Mouse (Mus musculus): ENCODE results near the gene Mylk2.
A peak's percentile ranks its signal among the peaks of the same experiment; 100 is the strongest.

Gene Mylk2

DNA sequence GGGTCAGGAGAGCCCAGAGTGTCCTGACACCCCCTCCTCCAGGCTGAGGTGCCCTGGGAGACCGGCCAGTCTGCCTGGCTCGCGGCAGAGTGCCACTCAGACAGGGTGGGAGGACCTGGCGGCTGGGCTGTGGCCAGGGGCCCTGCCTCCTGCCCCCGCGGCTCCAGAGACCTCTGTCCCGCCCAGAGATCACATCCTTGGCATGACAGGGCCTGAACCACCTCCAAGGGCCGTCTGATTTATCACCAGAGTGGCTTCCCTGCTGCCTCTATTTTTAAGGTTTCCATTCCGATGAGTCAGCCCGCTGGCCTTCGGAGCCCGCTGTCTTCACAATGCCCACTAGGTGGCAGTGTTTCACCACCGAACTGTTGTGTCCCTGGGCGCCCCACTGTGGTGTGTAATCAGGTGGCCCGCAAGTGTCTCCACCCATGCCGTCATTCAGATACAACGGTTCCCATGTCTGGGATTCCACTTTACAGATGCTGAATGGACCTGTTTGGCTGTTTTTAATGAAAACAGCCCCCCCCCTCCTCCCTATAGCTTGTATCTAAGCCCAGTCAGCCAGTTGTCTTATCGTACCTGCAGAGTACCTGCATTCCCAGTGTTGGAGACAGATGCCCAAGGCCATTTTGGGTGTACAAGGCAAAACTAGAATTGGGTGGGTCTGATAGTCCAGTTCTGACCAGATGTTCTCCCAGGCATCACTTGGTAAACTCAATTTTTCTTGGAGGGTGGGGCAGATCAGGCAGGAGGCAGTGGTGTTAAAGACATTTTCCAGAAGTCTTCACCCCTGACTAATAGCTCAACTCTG, 3.4 kb downstream of the Mylk2 start:
- DNase-seq (ENCODE audit: low read depth, low spot score): peak; percentile 99

DNA sequence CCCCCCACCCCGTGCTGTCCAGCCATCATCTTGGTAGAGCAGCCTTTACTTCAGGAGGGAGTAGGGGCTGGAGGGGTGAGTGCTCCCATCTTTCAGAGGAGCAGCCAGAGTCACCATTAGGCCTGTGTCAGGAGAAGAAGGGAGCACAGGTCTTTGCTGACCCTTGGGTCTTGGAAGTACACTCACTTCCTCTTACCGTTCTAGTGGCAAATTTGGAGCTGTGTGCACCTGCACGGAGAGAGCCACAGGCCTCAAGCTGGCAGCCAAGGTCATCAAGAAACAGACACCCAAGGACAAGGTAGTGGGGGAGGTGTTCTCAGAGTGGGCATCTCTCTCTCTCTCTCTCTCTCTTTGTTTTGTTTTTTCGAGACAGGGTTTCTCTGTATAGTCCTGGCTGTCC, 4.3 kb downstream of the Mylk2 start:
- DNase-seq (ENCODE audit: low read depth, low spot score): no peak

DNA sequence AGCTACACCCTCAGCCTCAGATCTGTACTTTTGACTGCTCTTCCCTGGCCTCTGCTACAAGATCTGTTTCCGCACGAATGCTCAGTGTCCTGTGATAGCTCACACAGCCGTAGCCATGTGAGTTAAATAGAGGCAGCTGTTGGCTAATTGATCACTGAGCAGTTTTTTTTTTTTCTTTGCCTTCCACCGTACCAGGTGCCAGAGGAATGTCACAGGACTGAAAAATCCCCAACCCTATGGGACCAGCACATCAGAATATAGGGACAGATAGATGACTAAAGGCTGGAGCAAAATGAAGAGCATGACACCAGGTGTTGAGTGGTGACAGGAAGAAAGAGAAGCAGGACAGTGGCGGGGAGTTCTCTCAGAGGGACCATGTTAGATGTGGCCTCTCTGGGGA, 5.0 kb downstream of the Mylk2 start:
- no peak for DNase-seq (ENCODE audit: low read depth, low spot score)

DNA sequence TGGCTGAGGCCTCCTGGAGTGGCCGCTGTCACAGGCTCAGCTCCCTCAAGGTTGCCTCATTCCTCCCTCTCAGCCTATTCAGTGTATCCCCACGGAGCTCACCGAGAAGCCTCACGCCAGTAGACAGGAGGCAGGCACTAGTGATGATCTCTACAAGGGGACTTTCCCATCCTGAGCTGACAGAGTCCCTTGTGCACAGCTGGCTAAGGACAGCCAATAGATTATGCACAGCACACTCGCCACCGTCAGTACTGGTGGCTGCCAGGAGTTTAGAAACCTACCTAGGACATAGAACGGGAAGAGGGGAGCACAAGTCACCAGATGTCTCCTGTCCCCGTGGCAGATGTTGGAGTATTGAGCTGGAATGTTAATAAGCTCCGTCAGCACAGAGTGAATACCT, 6.5 kb downstream of the Mylk2 start:
- no peak for DNase-seq (ENCODE audit: low read depth, low spot score)

DNA sequence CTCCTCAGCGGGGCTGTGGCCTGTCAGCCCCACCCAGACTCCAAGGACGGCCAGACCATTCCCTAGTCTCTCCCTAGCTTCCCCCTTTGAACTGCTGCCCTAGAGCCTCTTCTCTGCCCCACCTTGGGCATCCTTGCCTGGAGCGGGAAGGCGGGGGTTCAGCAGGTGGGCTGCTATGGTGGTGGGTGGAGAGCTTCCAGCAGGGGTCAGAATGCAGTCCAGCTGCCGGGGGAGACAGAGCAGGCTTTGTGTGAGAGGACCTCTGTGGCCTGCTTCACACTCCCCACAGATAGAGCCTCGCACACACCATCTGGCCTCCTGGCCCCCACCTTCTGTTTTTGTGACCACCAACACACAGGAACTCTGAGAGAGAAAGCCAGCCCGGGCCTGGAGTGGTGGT, 11.2 kb downstream of the Mylk2 start:
- DNase-seq (ENCODE audit: low read depth, low spot score): no peak

DNA sequence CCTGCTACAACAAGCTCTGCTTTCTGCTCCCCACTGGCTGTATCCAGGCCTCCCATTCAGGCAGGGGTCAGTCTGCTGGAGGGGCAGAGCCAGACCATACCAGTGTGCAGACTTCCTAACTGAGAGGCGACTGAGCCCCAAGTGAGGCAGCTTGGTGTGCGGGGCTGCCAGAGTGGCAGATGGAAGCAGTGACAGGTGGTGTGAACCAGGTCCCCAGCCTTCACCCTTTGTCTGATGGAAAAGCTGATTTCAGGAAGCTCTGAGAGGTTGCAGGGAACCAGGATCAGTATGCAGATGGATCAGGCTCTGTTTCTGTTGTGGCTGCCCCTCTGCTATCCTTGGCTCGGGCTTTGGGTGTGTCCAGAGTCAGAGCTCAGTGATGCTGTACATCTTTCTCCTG, 12.5 kb downstream of the Mylk2 start:
- no peak for DNase-seq (ENCODE audit: low read depth, low spot score)

DNA sequence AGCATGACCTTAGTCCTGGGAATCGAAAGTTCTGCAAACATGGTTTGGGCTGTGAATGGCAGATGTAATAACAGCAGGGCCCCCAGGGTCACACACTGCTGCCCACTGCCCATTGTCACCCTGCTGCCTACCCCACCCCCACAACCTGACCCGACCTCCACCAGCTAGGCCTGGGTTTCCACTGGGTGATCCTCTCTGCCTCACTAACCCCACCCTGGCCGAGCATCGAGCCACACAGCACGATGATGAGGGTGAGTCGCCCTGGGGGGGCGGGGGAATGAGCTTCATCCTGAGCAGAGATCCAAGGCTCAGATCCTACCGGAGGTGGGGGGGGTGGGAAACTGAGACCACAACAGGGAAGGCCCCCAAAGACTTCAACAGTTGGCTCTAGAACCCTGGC, 13.0 kb downstream of the Mylk2 start:
- no peak for DNase-seq (ENCODE audit: low read depth, low spot score)

DNA sequence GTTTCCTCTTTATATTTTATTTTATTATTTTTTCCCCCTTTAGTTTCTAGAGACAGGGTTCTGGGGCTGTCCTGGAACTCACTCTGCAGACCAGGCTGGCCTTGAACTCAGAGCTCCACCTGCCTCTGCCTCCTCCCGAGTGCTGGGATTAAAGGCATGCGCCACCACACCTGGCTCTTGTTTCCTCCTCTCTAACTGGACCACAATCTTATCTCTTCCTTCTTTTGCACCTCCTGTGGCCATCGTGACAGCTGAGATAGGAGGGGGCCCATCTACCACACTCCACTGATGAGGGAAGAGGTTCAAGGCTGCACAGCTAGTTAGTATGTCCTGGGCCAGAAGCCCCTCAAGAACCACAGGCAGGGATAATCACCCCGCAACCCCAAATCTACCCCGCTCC, 13.4 kb downstream of the Mylk2 start:
- DNase-seq (ENCODE audit: low read depth, low spot score): no peak

DNA sequence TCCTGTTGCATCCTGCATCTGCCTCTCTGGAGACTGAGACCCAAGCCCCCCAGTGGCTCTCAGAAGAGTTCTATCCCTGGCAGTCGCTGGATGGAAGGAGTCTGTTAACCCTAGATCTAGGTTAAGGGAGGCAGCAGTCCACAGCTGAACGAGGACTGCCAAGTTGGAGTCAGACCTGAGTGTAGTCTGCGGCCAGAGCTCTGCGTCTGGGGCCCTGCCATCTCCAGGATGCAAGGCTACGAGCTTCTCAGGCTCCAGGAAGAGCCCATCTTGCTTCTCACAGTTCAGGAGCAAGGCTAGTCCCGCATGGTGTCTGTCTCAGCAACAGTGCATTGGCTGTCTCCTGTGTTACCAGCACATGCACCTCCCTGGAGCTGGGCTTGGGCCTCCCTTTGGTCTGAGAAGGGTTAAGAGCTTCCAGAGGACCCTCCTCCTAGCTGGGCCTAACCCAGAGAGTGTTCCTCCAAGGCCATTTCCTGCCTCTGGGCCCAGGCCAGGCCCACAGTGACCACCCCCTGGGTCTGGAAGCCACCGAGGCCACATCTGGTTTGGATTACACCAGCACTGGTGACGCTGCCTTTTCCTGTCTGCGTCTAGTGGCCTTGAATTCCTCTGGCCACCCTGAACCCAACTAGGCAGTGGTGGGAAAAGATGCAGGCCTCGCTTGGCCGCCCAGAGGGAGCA, 14.2 kb downstream of the Mylk2 start:
- peak; percentile 96 for DNase-seq (ENCODE audit: low read depth, low spot score)

DNA sequence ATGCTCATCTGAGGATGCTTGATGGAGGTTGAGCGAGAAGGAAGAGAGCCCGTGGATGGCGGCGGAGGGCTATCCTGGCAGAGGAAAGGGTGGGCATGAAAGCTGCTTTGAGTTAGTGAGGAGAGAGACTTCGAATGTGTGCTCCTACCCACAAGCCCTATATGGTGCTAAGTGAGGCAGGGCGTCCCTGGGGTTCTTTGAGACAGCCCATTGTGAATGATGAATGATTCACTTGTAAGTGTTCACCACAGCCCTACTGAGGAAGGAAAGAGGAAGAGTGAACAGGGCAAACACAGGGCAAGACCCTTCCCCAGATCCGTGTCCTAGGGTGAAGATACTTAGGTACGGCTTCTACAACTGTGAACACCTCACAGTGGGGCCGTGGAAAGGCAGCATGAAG, 15.7 kb downstream of the Mylk2 start:
- peak; percentile 79 for DNase-seq (ENCODE audit: low read depth, low spot score)

DNA sequence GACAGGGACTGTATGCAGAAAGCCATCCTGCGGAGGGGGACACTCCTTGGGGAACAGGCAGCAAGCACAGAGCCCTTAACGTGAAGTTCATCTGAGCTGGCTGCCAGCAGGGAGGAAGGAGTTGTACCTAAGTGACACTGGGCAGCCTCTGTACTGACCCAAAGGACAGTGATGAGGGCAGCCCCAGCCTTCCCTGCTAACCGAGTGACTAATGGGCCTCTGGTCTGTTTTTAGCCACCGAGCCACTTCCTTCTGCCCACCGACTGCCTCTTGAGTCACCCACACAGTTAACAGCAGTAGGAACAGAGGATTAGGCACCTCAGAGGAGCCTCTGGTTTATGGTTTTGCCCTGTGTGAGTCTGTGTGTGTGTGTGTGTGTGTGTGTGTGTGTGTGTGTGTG, 16.2 kb downstream of the Mylk2 start:
- peak; percentile 91 for DNase-seq (ENCODE audit: low read depth, low spot score)

DNA sequence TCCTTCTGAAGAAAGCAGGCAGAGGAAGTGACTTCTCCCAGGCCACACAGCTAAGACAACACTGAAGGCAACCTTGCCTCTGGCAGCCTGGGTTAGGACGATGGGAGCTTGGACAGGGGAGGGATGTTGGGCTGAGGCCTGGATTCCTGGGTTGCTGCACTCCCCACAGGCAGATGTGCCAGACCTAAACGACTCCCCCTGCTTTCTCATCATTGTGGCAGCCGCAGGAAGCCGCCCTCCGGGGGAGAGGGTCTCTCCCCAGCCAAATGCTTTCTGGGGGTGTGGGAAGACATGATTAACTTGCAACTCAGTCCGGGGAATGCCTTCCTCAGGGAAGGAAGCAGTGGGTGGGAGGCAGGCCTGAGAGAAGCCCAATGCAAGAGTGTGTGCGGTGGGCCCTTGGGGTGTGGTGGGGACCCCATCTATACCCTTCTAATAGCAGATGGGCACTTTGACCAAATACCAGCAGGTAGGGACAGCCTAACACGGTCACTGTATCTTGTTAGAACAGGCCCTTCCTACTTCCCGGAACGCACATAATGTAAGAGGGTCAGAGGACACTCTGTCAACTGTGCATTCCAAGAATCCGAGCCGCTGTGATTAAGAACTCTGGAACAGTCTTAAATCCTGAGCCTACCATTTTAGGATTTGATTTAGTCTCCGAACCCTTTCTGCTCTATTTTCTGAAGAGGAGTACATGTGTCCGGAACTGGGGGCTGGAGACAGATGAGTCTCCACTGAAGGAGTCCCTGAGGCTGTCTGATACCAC, 17.3 kb downstream of the Mylk2 start:
- DNase-seq (ENCODE audit: low read depth, low spot score): peak; percentile 76

DNA sequence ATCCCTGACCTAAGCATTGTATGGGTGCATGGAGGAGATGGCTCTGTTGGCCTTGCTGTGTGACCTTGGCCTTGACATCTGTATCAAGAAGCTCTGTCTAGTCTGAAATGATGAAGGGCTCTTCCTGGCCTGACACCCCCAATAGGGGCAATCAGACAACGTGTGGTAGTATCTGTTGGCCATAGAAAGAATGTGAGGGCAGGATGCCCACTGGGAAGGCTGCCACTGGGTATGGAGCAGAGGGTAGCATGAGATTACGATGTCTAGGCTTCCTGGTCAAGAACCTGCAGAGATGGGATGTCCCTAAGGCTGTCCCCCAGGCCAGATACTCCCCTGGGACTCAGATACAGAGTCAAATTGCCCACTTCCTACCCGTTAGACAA, 17.8 kb downstream of the Mylk2 start:
- DNase-seq (ENCODE audit: low read depth, low spot score): peak; percentile 60

DNA sequence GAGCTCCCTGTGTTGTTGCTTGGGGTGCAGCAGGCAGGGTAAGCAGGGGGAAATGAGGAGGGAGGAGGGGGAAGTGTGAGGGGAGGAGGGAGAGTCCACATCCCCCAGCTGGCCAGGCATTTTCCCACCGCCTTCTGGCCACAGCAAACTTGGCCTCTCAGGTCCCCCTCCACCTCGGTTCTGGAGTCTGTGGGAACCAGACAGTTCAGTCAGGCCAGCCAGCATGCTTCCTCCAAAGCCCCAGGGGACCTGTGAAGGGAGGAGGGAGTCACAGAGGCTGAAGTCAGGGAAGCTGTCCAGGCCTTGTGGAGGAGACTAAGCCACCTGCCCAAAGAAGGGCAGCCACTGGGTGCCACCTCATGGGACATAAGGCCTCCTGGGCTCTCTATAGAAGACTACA, 19.1 kb downstream of the Mylk2 start:
- DNase-seq (ENCODE audit: low read depth, low spot score): peak; percentile 74

DNA sequence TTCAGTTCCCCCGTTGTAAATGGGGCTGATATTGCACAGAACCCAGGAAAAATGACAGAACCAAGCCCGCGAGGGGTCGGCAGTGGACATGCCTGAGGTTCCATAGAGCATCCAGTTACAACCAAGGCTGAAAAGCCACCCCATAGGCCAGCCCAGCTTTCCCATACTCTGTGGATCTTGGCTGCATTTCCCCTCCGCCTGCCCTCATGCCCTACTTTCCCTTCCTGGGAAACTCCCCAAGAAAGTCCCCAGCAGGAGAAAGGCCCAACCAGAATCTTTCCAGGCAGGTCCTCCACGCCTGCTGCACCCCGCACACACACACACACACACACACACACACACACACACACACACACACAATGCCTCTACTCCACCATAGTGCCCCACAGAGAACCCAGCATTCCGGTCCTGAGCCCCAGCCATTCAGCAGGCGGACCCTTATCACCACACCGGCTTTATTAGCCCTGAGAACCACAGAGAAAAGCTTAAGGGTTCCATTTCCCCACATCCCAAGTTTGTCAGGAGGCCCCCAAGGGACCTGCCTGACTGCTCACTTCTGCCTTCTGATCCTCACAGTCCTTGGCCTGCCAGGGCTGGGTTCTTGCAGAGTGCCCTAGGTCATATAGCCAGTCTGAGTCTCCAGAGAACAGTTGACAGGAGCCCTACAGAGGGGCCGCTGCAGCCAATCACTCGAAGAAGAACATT, 20.5 kb downstream of the Mylk2 start:
- peak; percentile 90 for DNase-seq (ENCODE audit: low read depth, low spot score)

DNA sequence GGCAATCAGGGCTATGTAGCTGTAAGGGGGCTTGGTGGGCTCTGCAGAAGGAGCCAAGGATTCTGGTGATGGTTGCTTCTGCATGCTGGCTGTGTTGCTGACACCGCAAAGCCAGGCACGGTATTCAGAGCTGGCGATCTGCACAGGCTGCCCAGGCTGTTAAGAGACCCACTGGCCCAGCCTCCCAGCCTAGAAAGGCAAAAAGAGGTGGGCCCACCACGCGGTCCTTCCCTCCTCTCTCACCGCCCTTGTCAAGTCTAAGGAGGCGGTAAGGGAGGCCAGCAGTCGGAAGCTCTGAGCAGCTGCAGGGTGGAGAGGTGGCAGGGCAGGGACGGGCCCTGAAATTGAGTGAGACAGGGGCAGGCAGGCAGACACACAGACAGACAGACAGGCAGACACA, 21.9 kb downstream of the Mylk2 start, which contains the start of gene Foxs1:
Gene Foxs1, minus strand, starts transcription at position 161 of the 400 bp plus-strand sequence.
- peak; percentile 80 for DNase-seq (ENCODE audit: low read depth, low spot score)

DNA sequence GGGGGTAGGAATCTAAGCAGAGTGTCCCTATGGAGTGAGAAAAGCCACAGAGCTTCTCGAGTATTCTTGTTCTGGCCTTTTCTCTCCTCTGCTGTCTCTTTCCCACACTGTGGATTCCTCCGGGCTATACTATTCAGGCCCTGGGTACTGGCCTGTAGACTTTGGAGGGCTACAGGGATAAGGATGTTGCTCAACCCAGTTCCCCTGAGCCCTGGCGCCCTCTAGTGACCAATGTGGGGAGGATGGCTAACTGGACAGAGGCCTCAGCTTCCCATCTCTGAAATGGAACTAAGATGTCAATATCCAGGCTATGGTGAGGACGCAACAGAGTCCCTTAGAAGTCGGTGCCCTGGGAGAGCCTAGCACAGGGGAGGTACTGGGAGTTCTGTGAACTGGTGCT, 22.5 kb downstream of the Mylk2 start:
- peak; percentile 95 for DNase-seq (ENCODE audit: low read depth, low spot score)

DNA sequence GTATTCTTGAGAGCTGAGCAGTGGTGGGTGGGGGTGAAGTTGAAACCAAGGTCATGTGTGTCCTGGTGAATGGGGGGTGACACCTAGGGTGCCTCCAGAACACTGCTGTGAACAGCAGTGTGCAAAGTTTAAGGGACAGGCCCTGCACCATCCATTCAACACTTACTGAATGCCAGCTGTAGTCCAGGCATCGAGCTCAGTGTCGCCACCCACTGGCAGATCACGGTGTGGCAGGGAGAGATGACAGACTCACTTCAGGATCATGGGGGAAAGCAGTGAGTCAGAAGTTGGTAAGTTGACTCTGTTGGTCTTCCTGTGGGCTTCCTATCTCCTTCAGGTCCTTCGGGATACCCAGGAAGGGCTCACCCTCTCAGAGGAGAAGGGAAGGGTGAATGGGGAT, 28.7 kb downstream of the Mylk2 start:
- peak; percentile 74 for DNase-seq (ENCODE audit: low read depth, low spot score)

DNA sequence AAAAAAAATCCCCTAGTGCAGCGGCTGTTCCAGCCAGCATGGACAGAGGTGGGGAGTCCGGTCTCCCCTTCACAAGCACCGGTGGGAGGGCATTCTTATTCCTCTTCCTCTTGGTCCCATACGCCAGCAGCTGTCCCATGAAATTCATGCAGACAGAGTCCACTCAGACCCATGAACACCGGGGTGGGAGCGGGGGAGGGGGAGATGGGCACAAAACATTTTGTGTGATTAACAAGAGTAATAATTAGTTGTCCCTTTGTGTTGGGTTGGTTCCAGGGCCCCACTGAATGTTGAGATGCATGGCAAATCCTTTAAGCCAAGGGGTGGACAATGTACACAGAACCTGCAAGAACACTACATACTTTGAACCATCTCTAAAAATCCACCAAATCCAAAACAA, 30.0 kb downstream of the Mylk2 start:
- DNase-seq (ENCODE audit: low read depth, low spot score): no peak

DNA sequence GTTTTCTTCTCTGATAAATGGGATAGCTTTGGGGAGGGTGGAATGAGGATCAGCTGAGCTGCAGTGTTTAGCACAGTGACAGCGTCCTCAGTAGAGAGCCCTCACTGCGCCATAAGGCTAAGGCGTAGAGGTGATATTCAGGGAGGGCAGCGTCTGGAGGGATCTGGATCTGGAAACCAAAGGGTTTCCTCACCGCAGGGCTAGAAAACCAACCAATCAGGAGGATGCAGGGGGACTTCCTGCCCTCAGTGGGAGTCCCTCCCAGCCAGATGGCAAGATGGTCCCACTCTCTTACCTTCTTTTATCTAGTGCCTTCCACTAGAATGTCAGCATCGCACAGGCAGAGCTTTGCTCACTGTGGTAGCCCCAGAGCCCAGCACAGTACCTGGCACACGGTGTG, 30.6 kb downstream of the Mylk2 start:
- DNase-seq (ENCODE audit: low read depth, low spot score): no peak

DNA sequence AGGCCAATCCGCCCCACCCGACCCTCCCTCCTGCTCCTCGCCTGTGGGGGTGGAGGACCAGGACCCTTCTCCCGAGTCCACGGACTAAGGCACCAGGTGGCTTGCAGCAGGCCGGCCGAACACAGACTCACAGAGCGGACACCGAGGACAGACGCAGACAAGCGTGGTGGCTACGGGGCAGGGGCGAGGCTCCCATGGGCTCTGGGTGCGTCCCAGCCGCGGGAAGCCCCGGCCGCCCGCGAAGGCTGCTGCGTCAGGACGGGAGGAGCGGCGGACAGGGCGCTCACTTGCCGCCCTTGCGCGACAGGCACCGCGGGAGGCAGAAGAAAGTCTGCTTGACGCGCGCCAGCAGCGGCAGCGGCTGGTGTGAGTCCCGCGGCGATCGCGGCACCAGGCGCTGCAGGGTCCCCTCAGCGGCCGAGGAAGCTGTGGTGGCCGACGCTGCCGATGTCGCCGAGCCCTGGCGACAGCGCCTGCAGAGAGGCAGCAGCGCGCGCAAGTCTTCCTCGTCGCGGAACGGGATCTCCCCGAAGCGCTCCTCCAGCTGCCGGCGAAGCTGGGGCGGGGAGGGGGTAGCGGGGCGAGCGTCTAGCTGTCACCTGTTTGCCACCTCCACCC, 31.9 kb downstream of the Mylk2 start:
- DNase-seq (ENCODE audit: low read depth, low spot score): no peak
